Mouse (Mus musculus) heart, postnatal 36 days (tissue): ENCODE results near the gene Nfic. TPM values are rescaled to one million over a fixed set of nuclear protein-coding genes. Genes with fewer than 3 reads are reported as not detected.
A peak's percentile ranks its signal among the peaks of the same experiment; 100 is the strongest.

Source experiments
- DNase-seq, 2 experiments: peaks; one replicate each; pipeline ENCODE4 v3.0.0; 2021 to 2022
- intact Hi-C: fragments of 180-260 bp; cut with DNase I; formaldehyde crosslinking; loops from one replicate; pipeline ENCODE4 v1.15.1; 2025
- total RNA-seq, 2 experiments: library from RNA; stranded (reverse); gene quantifications; 2 replicates each; pipeline ENCODE4 v1.2.3; 2021

Gene Nfic
- total RNA-seq, 2 experiments from 2014 or later: 115 to 133 TPM

DNA sequence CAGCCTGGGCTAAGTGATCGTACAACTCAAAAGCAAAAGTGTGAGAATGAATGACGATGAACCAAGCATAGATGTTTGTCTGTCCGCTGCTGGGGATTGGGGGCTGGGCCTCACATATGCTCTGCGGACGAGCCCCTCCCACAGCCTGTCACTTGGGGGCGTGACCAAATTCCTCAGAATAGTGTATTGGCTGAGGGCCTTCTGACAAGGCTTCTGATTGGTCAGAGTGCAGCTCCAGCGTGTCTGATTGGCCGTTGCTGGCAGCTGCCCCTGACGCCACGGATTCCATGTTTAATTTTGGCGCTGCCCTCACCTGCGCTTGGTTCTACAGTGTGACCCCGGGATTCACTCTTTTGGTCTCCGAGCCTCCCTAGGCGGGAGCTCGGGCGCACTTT, 22.6 kb downstream of the Nfic start:
- intact Hi-C loops: no loop called here
- peak; percentile 88 to 90 for DNase-seq

DNA sequence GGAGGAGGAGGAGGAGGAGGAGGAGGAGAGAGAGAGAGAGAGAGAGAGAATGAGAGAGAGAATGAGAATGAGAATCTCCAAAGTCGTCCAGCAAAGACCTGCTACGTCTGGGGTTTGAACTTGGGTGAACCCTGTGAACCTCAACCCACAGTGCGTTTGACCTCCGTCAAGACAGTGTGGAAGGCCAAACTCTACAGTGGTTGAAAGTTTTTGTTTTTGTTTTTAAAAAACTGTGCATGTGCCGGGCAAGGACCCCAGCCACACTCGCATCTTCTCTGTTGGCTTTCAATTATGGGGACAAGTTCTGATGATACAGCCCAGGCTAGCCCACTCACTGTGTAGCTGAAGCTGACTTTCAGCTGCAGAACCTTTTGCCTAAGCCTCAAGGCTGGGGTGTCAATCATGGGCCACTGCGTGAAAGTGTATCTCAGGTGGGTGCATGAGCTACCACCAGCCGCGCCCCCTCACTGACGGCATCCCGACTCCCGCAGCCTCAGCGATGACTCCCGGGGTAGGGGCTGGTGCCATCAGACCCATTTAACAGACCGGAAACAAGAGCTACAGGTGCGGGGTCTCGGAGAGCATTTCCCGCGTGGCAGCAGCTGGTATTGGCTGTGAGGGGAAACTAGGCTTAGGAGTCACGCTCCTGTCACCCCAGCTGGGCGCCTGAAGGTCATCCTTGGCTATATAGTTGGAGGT, 23.1 kb downstream of the Nfic start:
- peak in 1 of 2 experiments; percentile 4 for DNase-seq
- intact Hi-C loops: no loop called here

DNA sequence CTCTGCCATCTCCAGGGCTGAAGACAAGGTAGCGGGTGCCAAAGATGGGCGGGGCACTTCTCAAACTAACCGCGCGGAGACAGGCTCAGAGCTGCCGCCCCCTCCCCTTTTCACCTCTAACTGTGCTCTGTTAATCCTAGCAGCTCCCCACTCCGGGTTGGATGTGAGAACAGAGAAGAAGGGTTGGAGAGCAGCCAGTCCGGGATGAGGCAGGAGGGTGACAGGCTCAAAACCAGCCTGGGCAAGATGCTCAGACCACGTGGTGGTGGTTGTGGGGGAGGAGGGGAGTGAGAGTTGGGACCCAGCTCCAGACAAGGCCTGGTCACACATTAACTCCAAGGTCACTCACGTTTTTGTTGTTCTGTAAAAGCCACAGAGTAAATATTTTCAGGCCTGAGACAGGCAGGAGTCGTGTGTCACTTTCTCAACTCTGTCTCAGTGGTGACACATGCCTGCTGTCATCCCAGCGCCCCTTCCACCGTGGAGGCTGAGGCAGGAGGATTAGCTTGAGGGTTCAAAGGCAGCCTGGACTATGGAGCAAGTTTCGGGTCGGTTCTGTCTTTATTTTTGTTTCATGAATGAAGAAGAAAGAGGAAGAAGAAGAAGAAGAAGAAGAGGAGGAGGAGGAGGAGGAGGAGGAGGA, 23.8 kb downstream of the Nfic start:
- intact Hi-C loops: no loop called here
- DNase-seq: peak; percentile 20 to 27

DNA sequence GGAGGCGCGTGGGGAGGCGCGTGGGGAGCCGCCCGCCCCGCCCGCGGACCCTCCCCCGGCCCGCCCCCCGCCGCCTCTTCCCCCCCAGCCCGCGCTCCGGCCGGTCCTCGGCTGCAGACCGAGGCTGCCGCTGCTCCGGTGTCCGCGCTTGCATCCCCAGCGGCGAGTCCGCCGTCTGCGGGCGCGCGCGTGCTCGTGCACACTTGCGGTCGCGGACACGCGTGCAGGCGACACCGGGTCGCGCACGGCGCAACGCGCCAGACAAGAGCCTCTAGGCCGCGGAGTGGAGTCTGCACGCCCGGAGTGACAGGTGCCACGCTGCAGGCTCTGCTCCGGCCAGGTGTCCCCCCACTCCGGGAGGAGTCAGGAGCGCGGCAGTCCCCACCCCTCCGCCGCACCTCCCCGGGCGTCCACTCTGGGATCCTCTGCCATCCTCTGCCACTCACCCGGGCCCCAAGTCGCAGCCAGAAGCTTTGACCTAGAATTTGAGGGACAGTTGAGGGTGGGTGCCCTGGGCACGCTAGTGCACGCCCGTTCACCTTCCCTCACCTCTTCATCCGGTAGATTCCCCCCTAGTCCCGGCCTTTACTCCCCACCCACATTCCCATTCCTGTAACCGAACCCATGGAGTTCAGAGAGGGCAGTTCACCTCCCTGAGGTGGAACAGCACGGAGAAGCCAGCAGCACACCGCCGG, 24.5 kb downstream of the Nfic start:
- intact Hi-C loops: loop anchor here (1.0 kb wide), 1 partner anchor 17 kb away; no protein-coding TSS in a partner anchor
- peak in 1 of 2 experiments; percentile 64 for DNase-seq

DNA sequence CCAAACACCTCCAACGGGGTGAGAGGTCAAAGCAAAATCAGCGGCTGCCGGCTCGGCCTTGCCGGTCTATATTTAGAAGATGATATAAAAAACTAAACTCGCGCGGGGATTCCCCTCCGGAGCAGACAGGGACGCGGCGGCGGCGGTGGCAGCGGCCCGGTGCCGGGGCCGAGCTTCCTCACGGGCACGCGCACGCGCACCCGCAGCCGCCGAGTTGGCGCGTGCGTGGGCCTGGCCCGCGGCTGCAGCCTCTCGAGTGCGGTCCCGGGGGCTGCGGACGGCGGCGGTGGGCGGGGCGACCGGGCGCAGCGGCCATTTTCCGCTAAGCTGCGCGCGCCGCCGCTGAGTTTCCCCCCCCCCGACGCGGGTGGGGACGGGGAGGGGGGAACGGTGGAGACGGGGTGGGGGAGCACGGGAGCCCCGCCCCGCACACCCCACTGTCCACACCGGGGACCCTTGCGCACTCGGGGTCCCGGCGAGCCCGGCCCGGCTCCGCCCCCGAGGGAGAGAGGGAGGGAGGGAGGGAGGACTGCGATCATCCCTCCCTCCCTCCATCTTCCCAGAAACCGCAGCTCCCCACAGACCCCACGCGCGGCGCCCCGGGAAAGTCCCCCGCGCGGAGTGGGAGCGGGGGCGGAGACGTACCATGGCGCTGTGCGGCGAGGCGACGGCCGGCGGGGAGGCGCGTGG, 25.1 kb downstream of the Nfic start:
- intact Hi-C loops: loop anchor here (1.0 kb wide), 1 partner anchor 16 kb away; no protein-coding TSS in a partner anchor
- DNase-seq: peak; percentile 83 to 89

DNA sequence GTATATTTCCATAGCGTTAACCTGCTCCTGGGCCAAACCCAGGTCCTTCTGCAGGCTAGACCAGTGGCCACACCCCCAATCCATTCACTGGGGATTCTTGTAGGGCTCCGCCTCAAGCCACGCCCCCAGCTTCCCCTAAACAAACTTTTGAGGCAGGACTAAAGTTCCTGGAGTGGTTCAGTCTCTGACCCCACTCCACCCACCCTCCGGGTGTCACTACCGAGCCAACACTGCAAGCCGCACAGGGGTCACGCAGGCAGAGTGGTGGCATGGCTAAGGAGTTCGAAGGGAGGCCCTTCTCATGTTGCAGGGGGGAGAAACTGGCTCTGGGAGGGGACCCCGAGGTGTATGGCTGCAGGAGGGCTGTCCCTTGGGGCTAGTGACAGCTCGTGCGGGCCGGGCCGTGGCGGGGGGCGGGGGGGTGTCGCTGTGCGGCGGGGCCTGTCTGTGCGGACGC, 25.8 kb downstream of the Nfic start:
- intact Hi-C loops: loop anchor here (1.0 kb wide), 1 partner anchor 15 kb away; no protein-coding TSS in a partner anchor
- peak; percentile 88 to 90 for DNase-seq

DNA sequence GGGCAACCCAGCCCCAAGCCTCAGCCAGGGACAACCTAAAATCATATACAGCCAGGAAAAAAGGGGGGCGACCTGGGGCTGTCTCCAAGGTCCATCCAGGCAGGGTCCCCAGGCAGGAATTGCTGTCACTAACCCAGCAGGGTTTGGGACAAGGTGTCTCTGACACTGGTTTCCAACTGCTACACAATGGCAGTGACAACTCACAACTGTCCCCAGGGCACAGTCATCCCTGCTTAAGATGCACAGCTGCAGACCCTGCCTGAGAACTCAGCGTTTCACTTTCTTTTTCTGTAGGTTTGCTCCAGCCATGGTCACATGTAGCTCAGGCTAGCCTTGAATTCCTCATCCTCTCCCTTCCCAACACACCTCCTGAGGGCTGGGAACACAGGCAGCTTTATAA, 26.3 kb downstream of the Nfic start:
- no peak for DNase-seq
- intact Hi-C loops: no loop called here

DNA sequence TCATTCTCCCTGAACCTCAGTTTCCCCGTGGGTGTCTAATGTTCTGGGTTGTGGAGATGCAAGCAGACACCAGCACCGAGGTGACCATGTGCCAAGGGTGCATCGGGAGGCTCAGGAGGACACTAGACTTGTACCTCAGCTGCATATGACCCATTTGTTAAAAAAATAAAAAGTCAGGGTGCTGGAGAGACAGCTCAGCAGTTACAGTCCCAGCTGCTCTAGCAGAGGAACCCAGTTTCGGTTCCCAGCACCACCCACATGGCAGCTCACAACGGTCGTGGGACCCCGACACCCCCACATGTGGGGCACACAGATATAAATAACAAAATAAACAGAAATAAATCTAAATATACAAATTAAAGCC, 26.9 kb downstream of the Nfic start:
- no peak for DNase-seq
- intact Hi-C loops: no loop called here

DNA sequence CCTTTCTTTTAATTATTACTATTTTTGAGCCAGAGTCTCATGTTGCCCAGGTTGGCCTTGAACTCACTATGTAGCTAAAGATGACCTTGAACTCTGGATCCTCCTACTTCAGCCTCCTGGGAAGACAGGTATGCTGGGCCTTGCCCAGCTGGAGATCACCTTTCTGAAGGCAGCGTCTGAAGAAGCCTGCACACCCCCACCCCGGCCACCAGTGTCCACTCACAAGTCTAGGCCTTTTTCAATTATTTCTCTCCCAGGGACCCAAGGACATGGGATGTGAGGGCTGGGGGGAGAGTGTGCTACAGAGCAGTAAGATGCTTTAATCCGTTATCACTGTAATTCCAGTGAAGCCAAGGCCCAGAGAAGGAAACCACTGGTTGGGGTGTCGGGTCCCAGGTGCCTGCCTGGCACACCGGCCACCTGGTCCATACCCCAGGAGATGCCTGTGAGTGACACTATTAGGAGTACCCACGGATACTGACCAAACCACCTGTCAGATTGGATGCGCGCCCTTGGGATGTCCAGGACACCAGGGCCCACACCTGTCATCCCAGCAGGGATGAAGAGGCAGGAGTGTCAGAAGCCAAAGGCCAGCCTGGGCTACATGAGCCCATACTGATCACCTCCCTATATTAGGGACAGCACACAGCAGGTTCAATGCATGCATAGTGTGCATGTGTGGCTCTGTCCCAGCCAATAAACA, 27.5 kb downstream of the Nfic start:
- intact Hi-C loops: no loop called here
- no peak for DNase-seq

DNA sequence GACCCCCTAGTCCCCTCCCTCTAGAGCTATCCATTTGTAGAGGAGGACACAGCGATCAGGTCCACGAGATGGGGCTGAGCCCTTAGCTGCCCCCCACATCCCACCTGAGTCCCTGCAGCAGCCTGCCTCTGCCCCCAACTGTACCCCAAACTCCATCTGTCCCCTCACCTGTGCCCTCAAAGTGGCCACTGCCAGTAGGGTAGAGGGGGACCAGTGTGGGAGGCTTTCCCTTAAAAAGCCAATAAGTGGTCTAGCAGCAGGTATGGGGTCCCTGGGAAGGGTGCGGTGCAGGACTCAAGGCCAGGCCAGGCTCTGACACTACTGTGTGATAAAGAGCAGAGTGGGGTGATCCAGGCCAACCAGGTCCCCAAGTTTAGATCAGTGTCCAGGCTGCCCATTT, 28.1 kb downstream of the Nfic start:
- no peak for DNase-seq
- intact Hi-C loops: no loop called here

DNA sequence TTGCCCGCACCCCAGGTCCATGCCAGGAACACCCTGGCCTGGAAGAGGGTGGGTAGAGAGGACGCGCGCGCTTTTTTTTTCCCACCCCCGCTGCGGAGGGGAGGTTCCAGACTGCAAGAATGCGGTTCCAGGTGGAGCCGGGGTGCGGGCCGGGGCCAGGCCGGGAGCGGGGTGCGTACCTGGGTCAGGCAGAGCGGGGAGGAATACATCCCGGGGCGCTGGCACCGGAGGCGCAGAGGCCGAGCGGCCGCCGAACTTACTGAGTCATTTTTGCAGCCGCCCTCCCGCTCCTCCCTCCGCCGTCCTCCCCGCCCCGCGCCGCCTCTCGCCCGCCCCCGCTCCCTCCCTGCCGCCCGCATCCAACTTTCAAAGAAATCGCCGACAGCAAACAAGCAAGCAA, 28.5 kb downstream of the Nfic start:
- DNase-seq: peak; percentile 80 to 83
- intact Hi-C loops: no loop called here

DNA sequence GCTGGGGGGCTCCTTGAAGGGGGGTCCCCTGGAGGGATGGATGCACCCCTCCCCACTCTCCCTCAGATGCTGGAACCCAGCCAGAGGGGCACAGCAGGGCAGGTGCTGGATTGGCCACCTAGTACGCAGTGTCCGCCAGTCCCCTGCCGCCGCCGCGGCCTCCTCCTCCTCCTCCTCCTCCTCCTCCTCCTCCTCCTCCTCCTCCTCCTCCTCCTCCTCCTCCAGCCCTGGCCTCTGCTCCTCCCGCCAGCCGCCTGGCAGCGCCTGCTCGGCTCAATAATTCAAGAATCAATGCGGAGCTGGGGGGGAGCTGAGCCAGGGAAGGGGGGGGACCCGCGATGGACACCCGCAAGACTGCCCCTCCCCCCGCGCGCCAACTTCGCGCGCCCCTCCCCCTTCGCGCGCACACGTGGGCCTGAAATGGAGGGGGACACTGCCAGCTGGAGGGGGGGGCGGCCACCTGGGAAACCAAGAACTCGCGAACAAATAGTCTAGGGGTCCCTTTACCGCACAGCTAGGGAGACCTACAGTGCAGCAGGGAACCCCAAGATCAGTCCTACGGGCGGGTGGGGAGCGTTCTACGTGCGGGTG, 29.3 kb downstream of the Nfic start:
- peak; percentile 23 to 43 for DNase-seq
- intact Hi-C loops: no loop called here

DNA sequence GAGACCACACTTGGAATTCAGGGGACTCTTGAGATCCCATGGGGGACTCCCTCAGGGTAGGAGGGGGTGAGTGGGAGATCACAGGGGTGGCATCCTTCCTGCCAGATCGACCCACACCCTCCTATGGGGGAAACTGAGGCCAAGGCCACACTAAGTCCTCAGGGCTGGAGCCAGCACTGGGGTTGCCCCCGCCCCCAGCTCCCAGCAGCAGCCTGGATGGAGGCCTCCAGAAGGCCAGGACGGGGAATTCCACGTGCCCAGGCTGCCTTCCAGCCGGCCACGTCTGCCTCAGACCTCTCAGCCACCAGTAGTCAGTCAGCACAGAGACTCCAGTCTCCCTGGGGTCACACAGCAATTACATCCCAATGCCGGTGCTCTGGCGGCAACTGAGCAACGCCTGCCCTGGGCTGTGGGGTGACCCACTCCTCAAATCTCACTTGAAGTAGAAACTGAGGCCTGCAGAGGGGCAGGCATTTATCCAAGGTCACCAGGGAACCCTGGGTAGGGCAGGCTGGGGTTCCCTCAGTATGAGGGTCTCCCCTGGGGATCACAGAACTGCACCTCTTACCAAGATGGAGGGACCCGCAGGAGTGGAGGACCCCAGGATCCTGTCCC, 30.1 kb downstream of the Nfic start:
- DNase-seq: peak; percentile 52 to 72
- intact Hi-C loops: loop anchor here (2.0 kb wide), 1 partner anchor 15 kb away; no protein-coding TSS in a partner anchor

DNA sequence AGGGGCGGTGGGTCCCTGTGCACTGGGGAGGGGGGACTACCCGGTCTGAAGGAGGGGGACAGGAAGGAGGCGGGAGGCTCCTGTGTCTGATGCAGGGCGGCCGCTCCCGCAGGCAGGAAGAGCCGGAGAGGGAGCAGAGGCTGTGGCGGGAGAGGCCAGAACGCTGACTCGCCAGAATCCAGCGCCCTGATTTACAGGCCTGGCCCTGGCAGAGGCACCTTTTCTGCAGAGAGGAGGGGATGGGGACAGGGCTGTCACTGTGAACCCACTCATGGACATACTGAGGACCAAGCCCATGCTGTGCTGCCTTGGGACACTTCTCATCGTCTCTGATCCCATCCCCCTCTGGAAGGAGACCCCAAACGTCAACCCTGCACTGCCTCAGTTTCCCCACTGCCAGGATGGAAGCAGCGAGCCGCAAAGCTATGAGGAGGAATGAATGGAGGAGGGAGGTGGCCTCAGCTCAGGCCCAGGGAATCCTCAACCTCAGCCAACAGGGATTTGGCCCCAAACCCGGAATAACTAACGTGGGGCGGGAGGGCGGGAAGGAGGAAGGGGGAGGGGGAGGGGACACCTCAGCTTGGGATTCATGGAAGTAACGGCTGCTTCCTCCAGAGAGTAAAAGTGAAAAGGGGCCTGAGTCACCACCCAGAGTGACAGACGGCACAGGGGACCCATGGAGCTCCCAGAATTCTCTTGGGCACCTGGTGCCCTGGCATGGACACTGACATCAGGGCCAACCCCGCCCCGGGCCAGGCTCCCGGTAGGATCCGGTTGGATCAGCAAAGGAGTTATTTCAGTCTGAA, 31.0 kb downstream of the Nfic start:
- peak; percentile 57 to 72 for DNase-seq
- intact Hi-C loops: loop anchor here (2.0 kb wide), 1 partner anchor 14 kb away; no protein-coding TSS in a partner anchor

DNA sequence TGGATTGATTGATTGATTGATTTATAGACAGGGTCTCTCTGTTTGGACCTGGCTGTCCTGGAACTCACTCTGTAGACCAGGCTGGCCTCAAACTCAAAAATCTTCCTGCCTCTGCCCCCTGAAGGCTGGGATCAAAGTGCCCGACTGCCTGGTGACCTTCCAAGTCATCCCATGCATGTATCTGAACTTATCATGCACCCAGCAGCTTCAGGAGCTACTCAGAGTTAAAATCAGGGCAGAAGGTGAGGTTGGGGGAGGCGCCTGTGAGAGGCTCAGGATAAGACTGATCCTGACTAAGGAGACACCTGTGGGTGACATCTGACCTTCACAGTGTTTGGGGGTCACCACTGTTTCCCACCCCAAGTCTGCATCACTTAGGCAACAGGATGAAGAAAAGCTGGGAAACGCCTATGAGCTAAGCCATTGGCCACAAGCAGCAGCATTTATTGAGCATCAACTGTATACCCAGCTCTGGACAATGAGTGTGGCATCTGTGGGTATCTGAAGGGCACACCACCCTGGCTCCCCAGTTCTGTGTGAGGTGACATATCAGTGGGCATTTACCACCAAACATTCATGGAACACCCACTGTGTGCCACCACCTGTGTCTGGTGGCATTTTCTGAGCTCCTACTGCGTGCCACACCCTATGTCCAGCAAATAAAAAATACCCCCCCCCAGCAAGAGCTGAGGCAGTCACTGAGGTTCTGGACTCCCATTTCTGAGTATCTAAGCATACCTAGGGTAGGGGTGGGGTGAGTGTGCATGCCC, 31.8 kb downstream of the Nfic start:
- intact Hi-C loops: loop anchor here (2.0 kb wide), 1 partner anchor 13 kb away; no protein-coding TSS in a partner anchor
- peak in 1 of 2 experiments; percentile 1 for DNase-seq

DNA sequence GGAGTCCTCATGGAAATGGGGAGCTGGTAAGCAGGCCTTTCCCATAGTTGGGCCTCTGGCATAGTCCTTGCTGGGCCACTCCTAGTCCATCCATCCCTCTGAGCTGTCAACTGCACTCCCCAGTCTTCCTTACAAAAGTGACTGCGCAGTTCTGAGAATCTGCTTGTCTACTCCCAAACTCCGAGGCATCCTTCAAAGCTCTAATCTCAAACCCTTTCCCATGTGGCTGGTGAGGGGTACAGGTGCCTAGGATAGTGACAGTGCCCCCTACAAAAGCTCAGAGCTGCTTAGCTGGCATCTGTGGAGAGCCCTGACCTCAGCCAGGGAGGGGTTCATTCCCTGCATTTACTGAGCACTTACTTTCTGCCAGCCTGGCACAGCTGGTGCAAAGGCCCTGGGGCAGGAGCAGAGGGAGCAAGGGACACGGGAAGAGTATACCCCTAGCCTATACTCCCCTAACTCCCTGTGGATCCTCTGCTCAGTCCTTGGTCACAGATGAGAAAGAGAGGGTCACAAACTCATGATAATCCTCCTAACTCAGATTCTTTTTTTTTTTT, 32.7 kb downstream of the Nfic start:
- intact Hi-C loops: no loop called here
- no peak for DNase-seq

DNA sequence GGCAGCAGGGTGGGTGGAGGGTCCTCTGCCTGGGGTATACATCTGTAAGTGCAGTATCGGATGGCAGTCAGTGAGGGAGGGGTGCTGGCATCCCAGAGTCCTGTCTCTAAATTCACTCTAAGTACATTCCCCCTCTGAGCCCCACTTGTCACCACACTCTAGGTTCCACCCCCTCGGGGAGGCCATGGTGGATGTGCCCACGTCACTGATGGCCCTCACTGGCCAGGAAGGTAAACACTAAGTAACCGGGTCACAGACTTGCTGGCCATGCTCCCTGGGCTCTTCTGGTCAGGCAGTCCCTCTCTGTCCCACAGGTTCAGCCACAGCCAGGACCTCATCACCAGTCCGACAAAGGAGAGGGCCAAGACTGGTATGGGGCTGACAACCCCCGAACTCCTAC, 33.2 kb downstream of the Nfic start:
- intact Hi-C loops: no loop called here
- peak in 1 of 2 experiments; percentile 6 for DNase-seq

DNA sequence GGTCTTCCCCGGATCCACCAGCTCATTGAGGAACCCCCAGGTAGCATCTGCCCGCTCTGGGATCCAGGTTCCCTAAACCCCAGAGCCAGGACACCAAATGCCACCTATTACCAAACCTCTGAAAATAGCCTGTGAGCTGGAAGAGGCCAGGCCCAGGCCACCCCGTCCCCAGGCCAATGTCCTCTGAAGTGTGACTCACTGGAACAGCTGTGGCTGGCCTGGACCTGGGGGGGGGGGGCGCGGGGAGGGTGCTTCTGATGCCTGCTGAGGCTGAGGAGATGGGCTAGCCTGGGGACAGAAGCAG, 33.7 kb downstream of the Nfic start:
- intact Hi-C loops: no loop called here
- peak; percentile 15 to 41 for DNase-seq
